Comparison of ENCODE assay signal across 8 mouse cellular contexts in genomic region chr4:139643972-139644371, GRCm38 (mm10). TPM values are rescaled to one million over a fixed set of nuclear protein-coding genes. Genes with fewer than 3 reads are reported as not detected.
DNase-seq lines count a peak whose midpoint lies in the region; ATAC-seq and TF ChIP-seq lines count a peak whose summit lies in the region.

No protein-coding gene starts in this region.

- H3K79me2 ChIP-seq in MEL (ENCODE audit: control insufficient read depth, insufficient read depth, low read length, poor library complexity), result no peaks in the 10 kb centered on the region

- peak; percentile 71 to 93 (median 85) for TF ChIP-seq CTCF in MEL (IDR thresholded peaks at IDR 0.05 in 2 of 3, conservative IDR thresholded peaks at IDR 0.05 in 1 of 3; ENCODE audit: control insufficient read depth in 1 of 3, insufficient read depth in 1 of 3, low read depth in 2 of 3, low read length in 3 of 3, poor library complexity in 1 of 3, severe bottlenecking in 1 of 3)

- peaks cover 0 to 4% of the 10 kb centered on the region in 2 experiments; a peak in 1 of 4 replicates for H3K4me1 ChIP-seq in MEL (ENCODE audit: control insufficient read depth in 1 of 2, insufficient read depth in 2 of 2, low read length in 2 of 2)

- H3K9me3 ChIP-seq in MEL (replicated peaks; ENCODE audit: insufficient read depth, low read length), result no peaks in the 10 kb centered on the region

- no peaks in the 10 kb centered on the region; a peak in 1 of 4 replicates for H3K36me3 ChIP-seq in MEL (ENCODE audit: control insufficient read depth in 1 of 2, insufficient read depth in 2 of 2, low read length in 2 of 2)

- H3K9ac ChIP-seq in MEL (ENCODE audit: control insufficient read depth, low read depth, low read length, poor library complexity, severe bottlenecking), result no peak overlapping the region

- H3K27ac ChIP-seq in MEL (ENCODE audit: control insufficient read depth, low read depth, low read length), result no peak overlapping the region

- TF ChIP-seq EP300 in MEL (IDR thresholded peaks at IDR 0.05; ENCODE audit: low read depth in 1 of 2, low read length in 2 of 2), result no peak

- no peak for TF ChIP-seq POLR2A in MEL (IDR thresholded peaks at IDR 0.05; ENCODE audit: control insufficient read depth in 1 of 2, insufficient read depth in 1 of 2, low read depth in 1 of 2, low read length in 2 of 2, poor library complexity in 1 of 2)

- DNase-seq in MEL (ENCODE audit: low read depth, low spot score), result peak; percentile 69
- DNase-seq in brain, embryonic 18.5 days (ENCODE audit: low read depth, low spot score), result peak; percentile 32
- peak; percentile 21 for DNase-seq in heart, postnatal 25 days (ENCODE audit: low spot score)
- DNase-seq in layer of hippocampus, postnatal 25 days (ENCODE audit: extremely low spot score in 1 of 2, low spot score in 1 of 2), result peak; percentile 82 to 93
- peak; percentile 85 for DNase-seq in mesoderm, embryonic 11.5 days (ENCODE audit: low read depth, low spot score)
- peak; percentile 53 for DNase-seq in skeletal muscle tissue, adult 2 months (ENCODE audit: low read depth, low spot score)

- peak; percentile 68 for TF ChIP-seq RAD21 in MEL (IDR thresholded peaks at IDR 0.05; ENCODE audit: low read depth, low read length)

- H3K27me3 ChIP-seq in MEL (ENCODE audit: control insufficient read depth in 1 of 2, insufficient read depth in 2 of 2, low read length in 2 of 2), result no peaks in the 10 kb centered on the region

- ATAC-seq in erythroid progenitor cell, adult 5-6 weeks (replicated peaks; ENCODE audit: low FRiP score, poor library complexity, severe bottlenecking), result peak; percentile 60; the same call in 1 of the 2 replicates
- no peak for ATAC-seq in inflammation-experienced regulatory T-cells, adult 6 months

- intact Hi-C loops in heart, postnatal 25 days (cut with DNase I), result loop anchor here (2.0 kb wide), 2 partner anchors 27 to 215 kb away; no protein-coding TSS in a partner anchor

- no peak overlapping the region for H3K4me3 ChIP-seq in MEL (ENCODE audit: control insufficient read depth in 1 of 2, insufficient read depth in 1 of 2, low read depth in 2 of 2, low read length in 2 of 2)

TF ChIP-seq in MEL, 35 proteins besides CTCF, POLR2A, EP300 and RAD21:
- TF ChIP-seq ZMIZ1 (IDR thresholded peaks at IDR 0.05; ENCODE audit: low read depth, low read length) (no peak), SMC3 (IDR thresholded peaks at IDR 0.05; ENCODE audit: low read depth, low read length) (peak; percentile 52)

RNA-seq across cellular contexts. Expression of gene Tas1r2, which starts 9.4 kb away (rescaled TPM):
- not detected in 2 replicates for total RNA-seq in MEL (2012; rRNA removed)
- polyA plus RNA-seq in MEL (2012; ENCODE audit: insufficient read depth in 1 of 2, insufficient read length in 2 of 2, low read depth in 1 of 2, low replicate concordance in 2 of 2, missing spikeins in 1 of 2), result not detected
- total RNA-seq in erythroid progenitor cell, adult 5-6 weeks (2015; ENCODE audit: low replicate concordance), result not detected in 2 replicates
- total RNA-seq in erythroid progenitor cell, adult 5-6 weeks (2017; ENCODE audit: low replicate concordance), result not detected in 2 replicates
- total RNA-seq in heart, postnatal 25 days (2021), result not detected
- total RNA-seq in layer of hippocampus, postnatal 25 days (2021), result not detected
- polyA plus RNA-seq in inflammation-experienced regulatory T-cells, adult 6 months (2017; shearing (Covaris generic)), result not detected

RNA-seq across cellular contexts. Expression of gene Aldh4a1, which starts 21.3 kb away (rescaled TPM):
- total RNA-seq in MEL (2012; rRNA removed), result 11.0 and 11.7 TPM in 2 replicates
- polyA plus RNA-seq in MEL (2012; ENCODE audit: insufficient read depth in 1 of 2, insufficient read length in 2 of 2, low read depth in 1 of 2, low replicate concordance in 2 of 2, missing spikeins in 1 of 2), result 10 to 100 TPM in 1 of 2 experiments, not detected in 1; 12.3 TPM
- 1.7 and 1.8 TPM in 2 replicates for total RNA-seq in erythroid progenitor cell, adult 5-6 weeks (2015; ENCODE audit: low replicate concordance)
- 0.30 and 4.7 TPM in 2 replicates for total RNA-seq in erythroid progenitor cell, adult 5-6 weeks (2017; ENCODE audit: low replicate concordance)
- total RNA-seq in heart, postnatal 25 days (2021), result 10 to 100 TPM; 64.1 to 68.5 TPM
- 10 to 100 TPM; 18.0 to 20.2 TPM for total RNA-seq in layer of hippocampus, postnatal 25 days (2021)
- 10 to 100 TPM in 1 of 3 experiments, 1 to 10 TPM in 2; 7.5 to 12.0 (median 8.6) TPM for polyA plus RNA-seq in inflammation-experienced regulatory T-cells, adult 6 months (2017; shearing (Covaris generic))

RNA-seq across cellular contexts. Expression of gene Gm21969, which starts 41.0 kb away (rescaled TPM):
- total RNA-seq in MEL (2012; rRNA removed), result not detected in 2 replicates
- under 1 TPM in 1 of 2 experiments, not detected in 1; 0.03 TPM for polyA plus RNA-seq in MEL (2012; ENCODE audit: insufficient read depth in 1 of 2, insufficient read length in 2 of 2, low read depth in 1 of 2, low replicate concordance in 2 of 2, missing spikeins in 1 of 2)
- not detected in 2 replicates for total RNA-seq in erythroid progenitor cell, adult 5-6 weeks (2015; ENCODE audit: low replicate concordance)
- total RNA-seq in erythroid progenitor cell, adult 5-6 weeks (2017; ENCODE audit: low replicate concordance), result not detected in 2 replicates
- total RNA-seq in heart, postnatal 25 days (2021), result not detected
- total RNA-seq in layer of hippocampus, postnatal 25 days (2021), result not detected
- not detected for polyA plus RNA-seq in inflammation-experienced regulatory T-cells, adult 6 months (2017; shearing (Covaris generic))

Comparison
In these comparisons a context has a peak if more than half of its experiments do, and no peak if none do; other contexts are left out.
1. DNase-seq: peak in every context shown above with its lines; median percentile 88 in layer of hippocampus, postnatal 25 days; 85 in mesoderm, embryonic 11.5 days; 69 in MEL; 53 in skeletal muscle tissue, adult 2 months; 32 in brain, embryonic 18.5 days; 21 in heart, postnatal 25 days.